Mouse (Mus musculus) spleen, adult 2 months (tissue): ENCODE measurements around the gene Pde6h.

Experiments used
- CTCF ChIP-seq: fragments of 200-500 bp; IDR thresholded peaks from 2 replicates; pipeline ENCODE4 v1.5.1; 2011; ENCODE audit warnings: mild to moderate bottlenecking, inconsistent platforms; ENCODE audit not compliant: insufficient read depth, insufficient read length, insufficient replicate concordance; ENCODE audit errors: extremely low read depth
- POLR2A ChIP-seq: fragments of 200-500 bp; IDR thresholded peaks from 2 replicates; pipeline ENCODE4 v1.6.1; 2011; ENCODE audit warnings: low read depth, low read length, inconsistent platforms

GRCm38 (mm10) chr6:136950171-136950570 lies 26.5 kb downstream of the Pde6h start:
- no peak for TF ChIP-seq CTCF
- TF ChIP-seq POLR2A: no peak
